Mouse (Mus musculus): ENCODE data around the gene Tmem108. TPM values are rescaled to one million over a fixed set of nuclear protein-coding genes. Genes with fewer than 3 reads are reported as not detected.

The Tmem108 gene
- polyA plus RNA-seq, 1 experiment, result 6.1 TPM

DNA sequence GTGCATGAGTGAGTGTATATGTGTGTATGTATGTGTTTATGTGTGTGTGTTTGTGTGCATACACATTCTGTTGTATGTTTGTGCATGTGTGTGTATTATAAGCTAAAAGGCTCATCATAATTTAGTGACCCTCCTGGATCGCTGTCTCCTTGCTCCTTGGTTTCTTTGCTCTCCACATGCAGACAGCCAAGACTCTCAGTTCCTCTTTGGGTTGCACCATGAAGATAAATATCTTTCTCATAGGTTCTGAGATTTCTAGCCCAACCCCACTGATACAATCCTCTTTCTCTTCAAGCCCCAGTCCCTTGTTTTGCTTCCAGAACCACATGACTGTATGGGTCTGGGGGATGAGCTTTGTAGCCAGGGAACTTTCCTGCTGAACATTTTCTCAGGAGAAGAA lies 302.3 kb downstream of the Tmem108 start:
- H3K27ac ChIP-seq (ENCODE audit: control insufficient read depth, insufficient read depth, low read length), result no peak overlapping the region
- no peaks in the 10 kb centered on the region for H3K27me3 ChIP-seq (ENCODE audit: control insufficient read depth, insufficient read depth, low read length)
- no peak overlapping the region for H3K4me3 ChIP-seq (ENCODE audit: control insufficient read depth, insufficient read depth, low read length)
- DNase-seq, result no peak
- H3K36me3 ChIP-seq (ENCODE audit: control insufficient read depth, insufficient read depth, low read length), result no peaks in the 10 kb centered on the region
- peaks cover 4% of the 10 kb centered on the region; the same call in 1 of the 2 replicates for H3K4me1 ChIP-seq (replicated peaks; ENCODE audit: control insufficient read depth, insufficient read depth, low read length)
- no peak for TF ChIP-seq CTCF (IDR thresholded peaks at IDR 0.05; ENCODE audit: borderline replicate concordance, control insufficient read depth, extremely low read depth, insufficient read depth, low read length, poor library complexity)
- TF ChIP-seq POLR2A (IDR thresholded peaks at IDR 0.05; ENCODE audit: control insufficient read depth, extremely low read depth, insufficient read depth, low read length, poor library complexity), result no peak
- WGBS, result 94% methylated on average over 1 of the region's 1 CpGs

DNA sequence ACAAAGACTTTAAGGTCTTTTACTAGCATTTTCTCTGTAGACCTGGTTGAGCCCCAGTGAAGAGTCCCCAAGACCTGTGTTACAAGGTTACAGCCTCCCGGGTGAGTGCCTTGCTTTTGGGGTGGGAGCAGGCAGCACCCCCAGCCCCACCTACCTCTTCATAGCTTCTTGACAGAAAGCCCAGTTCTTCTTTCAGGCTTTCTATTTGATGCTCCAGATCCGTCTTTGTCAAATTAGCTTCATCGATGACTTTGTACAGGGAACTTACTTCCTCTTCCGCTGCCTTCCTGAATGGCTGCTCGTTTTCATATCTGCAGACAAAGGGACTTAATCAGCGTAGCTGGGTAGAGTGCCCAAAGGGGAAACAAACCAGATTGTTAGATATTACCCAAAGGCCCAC lies 312.0 kb downstream of the Tmem108 start:
- 45% methylated on average over 6 of the region's 6 CpGs for WGBS
- peak overlapping the region; percentile 29; the same call in 1 of the 2 replicates for H3K27ac ChIP-seq (ENCODE audit: control insufficient read depth, insufficient read depth, low read length)
- peaks cover 13% of the 10 kb centered on the region for H3K4me1 ChIP-seq (replicated peaks; ENCODE audit: control insufficient read depth, insufficient read depth, low read length)
- H3K36me3 ChIP-seq (ENCODE audit: control insufficient read depth, insufficient read depth, low read length), result no peaks in the 10 kb centered on the region
- H3K27me3 ChIP-seq (ENCODE audit: control insufficient read depth, insufficient read depth, low read length), result no peaks in the 10 kb centered on the region
- no peak overlapping the region for H3K4me3 ChIP-seq (ENCODE audit: control insufficient read depth, insufficient read depth, low read length)
- no peak for TF ChIP-seq POLR2A (IDR thresholded peaks at IDR 0.05; ENCODE audit: control insufficient read depth, extremely low read depth, insufficient read depth, low read length, poor library complexity)
- no peak for TF ChIP-seq CTCF (IDR thresholded peaks at IDR 0.05; ENCODE audit: borderline replicate concordance, control insufficient read depth, extremely low read depth, insufficient read depth, low read length, poor library complexity)
- DNase-seq, result no peak

DNA sequence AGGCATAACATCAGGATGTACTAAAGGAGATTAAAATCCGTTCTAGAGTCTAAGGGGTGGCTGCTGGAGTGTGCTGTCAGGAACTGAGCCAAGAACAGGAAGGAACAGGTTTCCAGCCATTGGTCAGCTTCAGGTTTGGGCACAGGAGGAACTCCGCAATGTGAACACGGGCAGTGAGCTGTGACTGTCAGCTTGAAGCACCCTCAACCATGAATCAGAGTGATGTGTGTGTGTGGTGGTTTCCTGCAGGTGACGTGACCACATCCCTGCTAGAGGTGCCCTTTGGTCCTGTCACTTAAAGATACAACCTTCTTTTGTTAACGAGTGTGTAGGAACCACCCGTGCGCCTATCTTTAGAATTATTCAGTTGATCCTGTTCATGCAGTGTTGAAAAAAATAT lies 312.5 kb downstream of the Tmem108 start:
- H3K27me3 ChIP-seq (ENCODE audit: control insufficient read depth, insufficient read depth, low read length), result no peaks in the 10 kb centered on the region
- no peak overlapping the region for H3K4me3 ChIP-seq (ENCODE audit: control insufficient read depth, insufficient read depth, low read length)
- no peak overlapping the region for H3K27ac ChIP-seq (ENCODE audit: control insufficient read depth, insufficient read depth, low read length)
- WGBS, result 2% methylated on average over 7 of the region's 7 CpGs
- TF ChIP-seq CTCF (IDR thresholded peaks at IDR 0.05; ENCODE audit: borderline replicate concordance, control insufficient read depth, extremely low read depth, insufficient read depth, low read length, poor library complexity) (no peak), POLR2A (IDR thresholded peaks at IDR 0.05; ENCODE audit: control insufficient read depth, extremely low read depth, insufficient read depth, low read length, poor library complexity) (no peak)
- DNase-seq, result peak; percentile 68
- H3K4me1 ChIP-seq (replicated peaks; ENCODE audit: control insufficient read depth, insufficient read depth, low read length), result peaks cover 13% of the 10 kb centered on the region
- no peaks in the 10 kb centered on the region for H3K36me3 ChIP-seq (ENCODE audit: control insufficient read depth, insufficient read depth, low read length)

DNA sequence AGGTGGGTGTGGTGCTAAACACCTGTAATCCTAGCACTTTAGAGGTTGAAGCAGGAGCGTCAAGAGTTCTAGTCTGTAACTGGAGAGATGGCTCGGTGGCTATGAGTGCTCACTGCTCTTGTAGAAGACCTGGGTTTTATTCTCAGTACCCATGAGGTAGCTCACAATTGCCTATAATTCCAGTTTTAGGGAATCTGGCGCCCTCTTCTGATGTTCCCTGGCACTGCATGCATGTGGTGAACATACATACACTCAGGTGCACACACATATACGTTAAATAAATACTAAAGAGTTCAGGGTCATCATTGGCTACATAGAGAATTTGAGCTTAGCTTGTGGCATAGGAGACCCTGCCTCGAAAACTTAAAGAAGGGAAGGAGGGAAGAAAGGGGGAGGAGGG lies 317.0 kb downstream of the Tmem108 start:
- TF ChIP-seq POLR2A (IDR thresholded peaks at IDR 0.05; ENCODE audit: control insufficient read depth, extremely low read depth, insufficient read depth, low read length, poor library complexity), result no peak
- TF ChIP-seq CTCF (IDR thresholded peaks at IDR 0.05; ENCODE audit: borderline replicate concordance, control insufficient read depth, extremely low read depth, insufficient read depth, low read length, poor library complexity), result no peak
- WGBS, result 97% methylated on average over 5 of the region's 5 CpGs
- no peak overlapping the region for H3K27ac ChIP-seq (ENCODE audit: control insufficient read depth, insufficient read depth, low read length)
- DNase-seq, result no peak
- no peak overlapping the region for H3K4me3 ChIP-seq (ENCODE audit: control insufficient read depth, insufficient read depth, low read length)
- no peaks in the 10 kb centered on the region for H3K27me3 ChIP-seq (ENCODE audit: control insufficient read depth, insufficient read depth, low read length)
- peaks cover 4% of the 10 kb centered on the region; the same call in 1 of the 2 replicates for H3K36me3 ChIP-seq (ENCODE audit: control insufficient read depth, insufficient read depth, low read length)
- H3K4me1 ChIP-seq (replicated peaks; ENCODE audit: control insufficient read depth, insufficient read depth, low read length), result peaks cover 11% of the 10 kb centered on the region

DNA sequence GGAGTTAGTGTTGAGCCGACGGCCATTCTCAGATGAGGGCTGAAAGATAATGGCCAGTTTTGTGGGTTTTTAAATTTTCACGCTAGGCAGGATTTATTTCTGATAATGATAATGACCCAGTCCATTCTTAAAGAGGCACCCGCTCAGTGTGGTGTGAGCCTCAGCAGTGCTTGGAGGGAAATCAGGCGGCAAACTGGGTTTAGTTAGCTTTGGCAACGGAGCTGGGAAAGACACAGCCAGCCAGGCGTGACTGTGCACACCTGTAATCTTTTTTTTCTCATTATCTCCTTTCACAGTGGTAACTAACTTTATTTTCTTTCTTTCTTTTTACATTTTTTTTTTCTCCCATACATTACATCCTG lies 317.8 kb downstream of the Tmem108 start:
- Histone ChIP-seq H3K4me3 (ENCODE audit: control insufficient read depth, insufficient read depth, low read length) (no peak overlapping the region), H3K27ac (ENCODE audit: control insufficient read depth, insufficient read depth, low read length) (no peak overlapping the region), H3K27me3 (ENCODE audit: control insufficient read depth, insufficient read depth, low read length) (no peaks in the 10 kb centered on the region), H3K36me3 (ENCODE audit: control insufficient read depth, insufficient read depth, low read length) (peaks cover 4% of the 10 kb centered on the region; the same call in 1 of the 2 replicates), H3K4me1 (replicated peaks; ENCODE audit: control insufficient read depth, insufficient read depth, low read length) (peaks cover 7% of the 10 kb centered on the region)
- WGBS, result 94% methylated on average over 7 of the region's 7 CpGs
- no peak for DNase-seq
- TF ChIP-seq CTCF (IDR thresholded peaks at IDR 0.05; ENCODE audit: borderline replicate concordance, control insufficient read depth, extremely low read depth, insufficient read depth, low read length, poor library complexity) (no peak), POLR2A (IDR thresholded peaks at IDR 0.05; ENCODE audit: control insufficient read depth, extremely low read depth, insufficient read depth, low read length, poor library complexity) (no peak)

DNA sequence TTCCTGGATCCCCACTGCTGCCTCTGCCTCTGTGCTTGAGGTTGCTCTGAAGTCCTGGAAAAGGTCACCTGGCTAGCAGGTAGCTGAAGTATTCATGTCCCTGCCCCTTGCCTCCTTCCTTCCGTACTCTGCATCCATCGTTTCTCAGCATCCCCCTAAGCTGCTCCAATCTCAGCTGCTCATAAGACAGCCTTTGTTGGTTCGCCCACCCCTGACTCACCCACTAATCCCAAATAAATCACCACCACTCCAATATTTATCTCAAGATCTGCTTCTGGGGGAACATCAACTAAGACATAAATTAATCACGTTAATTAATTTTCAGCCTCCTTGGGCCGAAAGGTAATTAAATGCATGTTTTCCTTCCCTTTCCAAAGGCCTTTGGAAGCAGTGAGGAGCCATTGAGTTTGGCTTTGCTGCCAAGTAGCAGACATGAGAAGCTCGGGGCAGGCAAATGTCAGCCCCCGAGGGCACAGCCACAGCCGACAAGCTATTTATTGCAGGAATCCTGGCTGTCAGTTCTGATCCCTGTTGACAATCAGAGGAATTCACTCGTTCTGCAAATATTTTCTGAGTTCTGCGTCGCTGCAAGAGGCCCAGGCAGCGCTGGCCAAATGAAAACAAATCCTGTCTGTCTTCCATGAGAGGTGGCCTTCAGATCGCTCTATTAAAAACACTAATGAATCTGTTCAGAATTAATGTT lies 318.4 kb downstream of the Tmem108 start:
- TF ChIP-seq CTCF (IDR thresholded peaks at IDR 0.05; ENCODE audit: borderline replicate concordance, control insufficient read depth, extremely low read depth, insufficient read depth, low read length, poor library complexity) (no peak), POLR2A (IDR thresholded peaks at IDR 0.05; ENCODE audit: control insufficient read depth, extremely low read depth, insufficient read depth, low read length, poor library complexity) (no peak)
- H3K4me3 ChIP-seq (ENCODE audit: control insufficient read depth, insufficient read depth, low read length), result no peak overlapping the region
- peaks cover 4% of the 10 kb centered on the region; the same call in 1 of the 2 replicates for H3K36me3 ChIP-seq (ENCODE audit: control insufficient read depth, insufficient read depth, low read length)
- no peak for DNase-seq
- H3K27me3 ChIP-seq (ENCODE audit: control insufficient read depth, insufficient read depth, low read length), result no peaks in the 10 kb centered on the region
- H3K27ac ChIP-seq (ENCODE audit: control insufficient read depth, insufficient read depth, low read length), result no peak overlapping the region
- peaks cover 9% of the 10 kb centered on the region for H3K4me1 ChIP-seq (replicated peaks; ENCODE audit: control insufficient read depth, insufficient read depth, low read length)
- 93% methylated on average over 13 of the region's 13 CpGs for WGBS

Data from thymus, adult 2 months (tissue).